Mouse (Mus musculus) erythroblast, embryonic 14.5 days (primary cell): ENCODE results near the gene Olfr1338.

Experiments
- GATA1 ChIP-seq: IDR thresholded peaks from 2 replicates; pipeline ENCODE4 v1.6.1; 2012; ENCODE audit warnings: low read length, inconsistent platforms, mixed read lengths
- TAL1 ChIP-seq: IDR thresholded peaks from 3 replicates; pipeline ENCODE4 v1.6.1; 2012; ENCODE audit warnings: low read length, inconsistent platforms, mixed read lengths

DNA sequence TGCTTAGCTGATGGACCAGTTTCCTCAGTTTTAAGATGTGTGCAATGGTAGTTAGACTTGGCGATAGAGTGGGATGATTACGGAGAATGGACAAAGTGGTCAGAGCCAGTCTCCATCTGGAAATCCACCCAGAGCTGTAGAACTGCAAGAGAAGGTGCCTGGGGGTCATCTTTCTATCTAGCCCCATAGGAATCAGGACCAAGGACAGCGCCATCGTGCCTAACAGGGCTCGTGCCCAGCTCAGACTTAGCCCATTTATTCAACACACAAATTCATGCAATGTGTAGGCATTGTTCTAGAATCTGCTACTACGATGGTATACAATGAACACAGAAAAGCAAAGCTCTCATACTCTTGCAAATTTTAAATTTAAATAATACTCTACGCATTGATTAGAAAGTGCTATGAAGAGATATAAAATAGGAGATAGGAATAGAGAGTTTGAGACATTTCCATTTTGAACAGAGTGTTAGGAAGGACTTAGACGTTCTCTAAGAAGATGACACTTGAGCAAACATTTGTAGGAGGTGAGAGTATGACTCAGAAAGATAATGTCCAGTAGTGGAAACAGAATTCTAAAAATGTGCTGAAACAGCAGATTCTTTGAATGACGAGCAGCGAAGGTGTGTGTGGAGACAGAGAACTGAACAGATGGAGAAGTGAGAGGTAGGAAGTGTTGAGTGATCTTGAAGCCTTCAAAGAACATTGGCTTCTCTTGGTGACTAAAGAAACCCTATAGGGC lies 36.6 kb downstream of the Olfr1338 start:
- no peak for TF ChIP-seq TAL1
- no peak for TF ChIP-seq GATA1
